Mouse (Mus musculus): ENCODE measurements around the gene Vmn1r78. TPM values are rescaled to one million over a fixed set of nuclear protein-coding genes. Genes with fewer than 3 reads are reported as not detected.
"Not testable (repeated sequence)": the region's sequence is repeated elsewhere in the genome, so short reads cannot be mapped to it uniquely, and the experiment has no call there.

Gene Vmn1r78
- not detected in 2 replicates for polyA plus RNA-seq (2016; fragmentation: Nextera tagmentation; extraction: Ambion mirVana)

DNA sequence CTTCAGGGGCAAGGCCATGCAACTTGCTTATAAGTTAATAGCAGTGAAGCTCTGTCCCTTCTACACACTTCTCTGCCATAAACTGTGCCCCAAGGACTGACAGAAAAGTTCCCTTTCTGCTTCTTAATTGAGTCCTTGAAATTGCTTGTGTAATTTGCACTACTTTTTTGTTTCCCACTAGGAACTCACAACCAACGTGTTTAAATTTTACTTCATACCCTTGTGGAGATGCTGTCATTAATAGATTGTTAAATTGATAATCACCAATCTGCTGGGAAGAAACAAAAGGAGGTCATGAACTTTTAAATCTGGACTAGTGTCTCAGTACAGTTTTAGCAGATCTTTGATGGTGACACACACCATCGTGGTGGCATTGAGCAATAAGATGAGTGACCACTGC is at the start of gene Vmn1r78:
Gene Vmn1r78 (plus strand): TSS at position 301 of the 400 bp plus-strand sequence.
- 59% methylated on average over 2 of the region's 2 CpGs for WGBS
- no peaks in the 10 kb centered on the region for H3K36me3 ChIP-seq
- no peaks in the 10 kb centered on the region for H3K27me3 ChIP-seq (replicated peaks)
- H3K9me3 ChIP-seq, result 0 out of 2 replicates have a peak, but pooled peaks cover 5% of the 10 kb centered on the region
- no peak for ATAC-seq (ENCODE audit: low FRiP score, low read depth)
- no peak within 1 kb of the TSS for H3K27ac ChIP-seq
- H3K4me1 ChIP-seq, result no peaks in the 10 kb centered on the region
- H3K4me2 ChIP-seq (replicated peaks), result no peak within 1 kb of the TSS
- H3K9ac ChIP-seq, result no peak within 1 kb of the TSS
- H3K4me3 ChIP-seq, result no peak within 1 kb of the TSS

DNA sequence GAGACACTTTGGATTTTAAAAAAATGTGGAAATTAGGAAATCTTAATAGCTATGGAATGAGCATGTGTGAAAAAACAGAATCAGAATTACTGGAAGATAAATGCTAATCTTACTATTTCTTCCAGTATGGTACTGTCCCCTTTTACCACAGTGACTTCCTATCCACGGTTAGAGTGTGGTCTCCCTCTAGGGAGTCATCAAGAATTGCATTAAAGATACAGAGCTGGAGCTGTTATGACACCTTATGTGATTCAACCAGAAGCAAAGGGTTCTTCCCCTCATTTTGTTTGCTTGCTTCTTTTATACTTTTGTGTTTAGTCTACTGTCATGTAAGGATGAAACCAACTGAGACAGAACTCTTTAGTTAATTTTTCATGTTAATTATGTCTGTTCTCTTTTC is 6.4 kb downstream of the Vmn1r78 start:
- H3K36me3 ChIP-seq; H3K4me1 ChIP-seq; H3K4me3 ChIP-seq; H3K27me3 ChIP-seq (replicated peaks); H3K9me3 ChIP-seq; H3K4me2 ChIP-seq (replicated peaks); H3K9ac ChIP-seq; H3K27ac ChIP-seq; ATAC-seq (ENCODE audit: low FRiP score, low read depth): not testable (repeated sequence)
- 68% methylated on average over 1 of the region's 1 CpGs for WGBS

DNA sequence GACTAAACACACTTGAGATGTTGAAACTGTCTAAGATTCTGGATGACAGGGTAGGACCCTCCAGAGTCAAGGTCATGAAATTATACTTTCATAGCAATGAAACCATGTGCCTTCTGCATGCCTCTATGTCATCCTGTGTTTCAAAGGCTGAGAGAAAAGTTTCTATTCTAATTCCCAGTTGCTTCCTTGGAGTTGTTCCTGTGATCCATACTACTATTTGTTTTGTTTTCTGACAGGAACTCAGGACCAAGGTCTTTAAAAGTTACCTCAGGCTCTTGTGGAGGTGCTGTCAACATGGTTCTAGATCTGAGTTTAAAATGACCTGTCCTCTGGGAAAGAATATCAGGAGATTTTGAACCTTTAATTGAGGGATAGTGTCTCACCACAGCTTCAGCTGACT is 20.9 kb downstream of the Vmn1r78 start, which contains the start of gene Vmn1r79:
Gene Vmn1r79 (plus strand): TSS at position 301 of the 400 bp plus-strand sequence.
- not testable (repeated sequence) for H3K4me3 ChIP-seq; H3K36me3 ChIP-seq; H3K27me3 ChIP-seq (replicated peaks); H3K4me2 ChIP-seq (replicated peaks); H3K27ac ChIP-seq; H3K4me1 ChIP-seq; ATAC-seq (ENCODE audit: low FRiP score, low read depth); H3K9ac ChIP-seq; H3K9me3 ChIP-seq

DNA sequence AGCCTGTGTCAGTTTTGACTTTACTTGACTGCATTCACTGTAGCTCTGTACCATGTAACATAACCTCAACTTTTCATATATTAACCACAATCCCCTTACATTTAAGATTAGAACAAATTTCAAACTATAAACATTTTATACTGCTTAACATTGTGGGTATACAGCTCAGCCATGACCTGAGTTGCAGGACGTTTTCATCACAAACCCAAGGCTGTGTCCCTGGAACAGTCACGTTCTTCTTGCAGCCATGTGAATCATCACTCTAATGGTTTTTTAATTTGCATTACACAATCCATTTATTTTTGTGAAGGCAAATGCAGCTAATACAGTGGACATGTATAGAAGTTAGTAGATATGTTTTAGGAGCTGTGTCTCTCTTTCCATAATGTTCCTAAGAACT is 22.9 kb downstream of the Vmn1r78 start:
- not testable (repeated sequence) for H3K4me2 ChIP-seq (replicated peaks); H3K4me3 ChIP-seq; H3K9ac ChIP-seq; H3K27me3 ChIP-seq (replicated peaks); ATAC-seq (ENCODE audit: low FRiP score, low read depth); H3K27ac ChIP-seq; H3K36me3 ChIP-seq; H3K4me1 ChIP-seq; H3K9me3 ChIP-seq
- 68% methylated on average over 2 of the region's 2 CpGs for WGBS

DNA sequence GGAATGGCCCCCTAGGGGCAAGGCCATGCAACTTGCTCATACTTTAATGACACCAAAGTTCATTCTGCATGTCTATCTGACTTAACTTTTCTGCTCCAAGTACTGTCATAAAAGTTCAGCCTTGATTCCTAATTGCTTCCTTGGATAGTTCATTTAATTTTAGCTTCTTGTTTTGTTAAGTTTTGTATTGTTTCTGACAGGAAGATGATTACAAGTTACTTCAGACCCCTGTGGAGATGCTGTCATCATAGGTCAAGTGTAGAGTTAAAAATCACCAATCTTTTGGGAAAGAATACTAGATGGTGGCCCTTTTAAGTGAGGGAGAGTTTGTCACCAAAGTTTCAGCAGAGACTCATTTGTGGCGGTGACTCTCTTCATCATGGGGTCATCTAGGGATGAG is 38.9 kb downstream of the Vmn1r78 start, which contains the start of gene Vmn1r80:
Gene Vmn1r80 (plus strand): TSS at position 301 of the 400 bp plus-strand sequence.
- Histone ChIP-seq H3K9ac (no peak within 1 kb of the TSS), H3K4me1 (no peaks in the 10 kb centered on the region), H3K4me2 (replicated peaks) (no peak within 1 kb of the TSS), H3K27ac (no peak within 1 kb of the TSS), H3K4me3 (no peak within 1 kb of the TSS), H3K36me3 (no peaks in the 10 kb centered on the region), H3K27me3 (replicated peaks) (no peaks in the 10 kb centered on the region), H3K9me3 (no peaks in the 10 kb centered on the region)
- 83% methylated on average over 1 of the region's 1 CpGs for WGBS
- ATAC-seq (ENCODE audit: low FRiP score, low read depth), result no peak

DNA sequence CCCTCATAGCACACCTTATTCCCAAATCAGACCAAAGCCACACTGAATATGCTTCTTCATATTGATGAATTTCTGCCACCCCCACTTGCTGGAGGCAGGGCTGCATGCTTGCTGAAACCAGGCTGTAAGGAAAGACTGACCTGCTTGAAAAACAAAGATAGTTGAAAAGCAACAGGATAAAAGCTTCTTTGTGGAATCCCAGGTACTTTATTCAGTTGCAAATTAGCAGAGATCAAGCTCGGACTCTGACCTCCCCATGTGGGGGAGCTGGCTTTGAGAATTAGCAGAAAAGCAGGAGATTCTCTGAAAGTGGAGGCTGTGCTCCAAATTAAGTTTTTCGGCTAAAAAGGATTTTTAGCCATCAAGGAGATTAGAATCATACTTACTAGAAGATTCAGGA is 54.1 kb downstream of the Vmn1r78 start:
- H3K27ac ChIP-seq, result no peak overlapping the region
- no peak for ATAC-seq (ENCODE audit: low FRiP score, low read depth)
- no peaks in the 10 kb centered on the region for H3K27me3 ChIP-seq (replicated peaks)
- no peak overlapping the region for H3K4me2 ChIP-seq (replicated peaks)
- H3K9ac ChIP-seq, result no peak overlapping the region
- WGBS, result 62% methylated on average over 2 of the region's 2 CpGs
- no peaks in the 10 kb centered on the region for H3K4me1 ChIP-seq
- no peaks in the 10 kb centered on the region for H3K36me3 ChIP-seq
- H3K4me3 ChIP-seq, result no peak overlapping the region
- H3K9me3 ChIP-seq, result peaks cover 4% of the 10 kb centered on the region; the same call in 1 of the 2 replicates

Other genes starting within 250 kb of the Vmn1r78 start
- not detected in 2 replicates for gene Vmn1r76, start 212.0 kb upstream of the Vmn1r78 start, polyA plus RNA-seq (2016; fragmentation: Nextera tagmentation; extraction: Ambion mirVana)
- gene Vmn1r77, start 113.5 kb upstream of the Vmn1r78 start, polyA plus RNA-seq (2016; fragmentation: Nextera tagmentation; extraction: Ambion mirVana), result not detected in 2 replicates
- not detected in 2 replicates for gene Vmn1r79, start 21.0 kb downstream of the Vmn1r78 start, polyA plus RNA-seq (2016; fragmentation: Nextera tagmentation; extraction: Ambion mirVana)
- not detected in 2 replicates for gene Vmn1r80, start 39.0 kb downstream of the Vmn1r78 start, polyA plus RNA-seq (2016; fragmentation: Nextera tagmentation; extraction: Ambion mirVana)
- not detected in 2 replicates for gene Vmn1r81, start 118.0 kb downstream of the Vmn1r78 start, polyA plus RNA-seq (2016; fragmentation: Nextera tagmentation; extraction: Ambion mirVana)
- not detected in 2 replicates for gene Vmn1r82, start 150.2 kb downstream of the Vmn1r78 start, polyA plus RNA-seq (2016; fragmentation: Nextera tagmentation; extraction: Ambion mirVana)
- gene Vmn1r83, start 179.2 kb downstream of the Vmn1r78 start, polyA plus RNA-seq (2016; fragmentation: Nextera tagmentation; extraction: Ambion mirVana), result not detected in 2 replicates
- gene Vmn1r84, start 219.0 kb downstream of the Vmn1r78 start, polyA plus RNA-seq (2016; fragmentation: Nextera tagmentation; extraction: Ambion mirVana), result 0.05 TPM in 1 of 2 replicates, not detected in the other